Mouse (Mus musculus) megakaryocyte progenitor cell, adult 5-6 weeks (primary cell): Measurements from ENCODE around the gene Abr. TPM values are rescaled to one million over a fixed set of nuclear protein-coding genes. Genes with fewer than 3 reads are reported as not detected.

Source experiments
- ATAC-seq: replicated peaks from 2 replicates; pipeline ENCODE4 v1.8.0; 2016; ENCODE audit warnings: mild to moderate bottlenecking, moderate TSS enrichment, inconsistent platforms; ENCODE audit not compliant: poor library complexity
- total RNA-seq, 2 experiments: library from RNA; stranded (forward) in 1 of 2; stranded (reverse) in 1 of 2; fragments of 157-497, 149-512 nt in 1 of 2; fragments of 200-1000 nt in 1 of 2; gene quantifications; 2 replicates each; pipeline versions ENCODE4 v1.2.3 to v1.2.4; 2015 to 2017

Gene Abr
- total RNA-seq, 2 experiments from 2014 or later, result 32.5 to 45.9 TPM

GRCm38 (mm10) chr11:76388711-76389110, 233.4 kb downstream of the Abr start:
- ATAC-seq, result no peak

GRCm38 (mm10) chr11:76387097-76387496, 235.0 kb downstream of the Abr start:
- no peak for ATAC-seq

DNA sequence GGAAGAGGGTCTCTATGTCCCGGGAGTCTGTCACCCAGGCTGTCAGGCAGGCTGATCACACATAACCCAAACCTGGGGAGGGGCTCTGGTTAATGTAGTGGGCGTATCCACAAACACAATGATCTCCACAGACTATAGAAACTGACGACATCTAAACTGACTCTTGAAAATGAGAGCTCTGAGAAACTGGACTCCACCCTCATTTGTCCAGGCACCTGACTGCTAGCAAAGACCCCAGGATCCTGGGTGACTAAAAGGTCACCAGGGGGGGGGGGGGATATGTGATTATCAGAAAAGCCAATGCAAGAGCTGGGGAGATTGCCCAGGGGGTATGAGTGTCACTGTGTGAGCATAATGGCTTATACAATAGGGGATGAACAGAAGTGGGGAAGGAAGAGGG, 236.4 kb downstream of the Abr start:
- ATAC-seq, result no peak

- ATAC-seq, result no peak
These were observed 237.1 kb downstream of the Abr start for GRCm38 (mm10) chr11:76385017-76385416.

DNA sequence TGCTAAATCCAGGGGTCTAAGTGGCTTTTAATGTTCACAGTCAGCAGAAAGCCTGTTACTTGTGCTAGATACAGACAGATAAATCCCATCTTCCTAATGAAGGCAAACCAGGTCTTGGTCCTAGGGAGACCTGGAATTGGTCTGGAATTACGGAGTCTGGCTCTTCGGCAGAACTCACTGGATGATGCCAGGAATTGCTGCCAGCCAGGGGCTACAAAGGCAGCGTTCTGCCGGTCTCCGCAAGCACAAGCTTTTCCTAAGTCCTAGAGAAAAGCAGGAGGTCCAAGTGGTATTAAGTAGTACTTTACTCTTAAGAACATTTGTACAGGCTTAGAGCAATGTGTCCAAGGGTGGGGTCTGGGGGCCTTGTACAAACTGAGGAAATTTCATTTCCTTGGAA, 237.8 kb downstream of the Abr start:
- no peak for ATAC-seq

DNA sequence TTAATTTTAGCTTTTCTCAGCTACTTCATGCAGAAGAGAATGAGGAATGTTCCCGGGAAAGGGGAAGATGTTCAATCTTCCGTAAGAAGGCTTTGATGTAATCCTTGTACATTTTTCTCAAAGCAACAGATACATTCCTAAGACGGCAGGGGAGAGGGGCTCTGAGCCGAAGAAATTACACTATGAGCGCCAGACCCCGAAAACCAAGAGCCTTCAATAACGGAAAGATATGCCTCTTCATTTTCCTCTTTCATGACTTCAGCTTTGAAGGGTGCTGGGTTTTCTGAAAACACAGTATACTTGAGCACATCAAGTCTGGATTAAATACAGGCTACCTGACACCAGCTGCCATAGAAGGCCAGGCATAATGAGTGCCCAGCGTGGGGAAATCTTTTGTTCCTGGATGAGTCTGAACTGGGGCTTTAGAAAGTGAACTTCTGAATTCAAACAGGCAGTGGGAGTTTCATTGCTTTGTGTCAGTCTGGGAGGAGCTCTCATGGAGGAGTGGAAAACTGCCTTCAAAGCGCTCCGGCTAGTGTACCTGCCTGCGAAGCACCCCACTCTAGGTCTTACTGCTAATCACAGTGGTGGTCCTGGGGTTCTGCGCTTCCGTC, 239.3 kb downstream of the Abr start:
- ATAC-seq, result no peak

DNA sequence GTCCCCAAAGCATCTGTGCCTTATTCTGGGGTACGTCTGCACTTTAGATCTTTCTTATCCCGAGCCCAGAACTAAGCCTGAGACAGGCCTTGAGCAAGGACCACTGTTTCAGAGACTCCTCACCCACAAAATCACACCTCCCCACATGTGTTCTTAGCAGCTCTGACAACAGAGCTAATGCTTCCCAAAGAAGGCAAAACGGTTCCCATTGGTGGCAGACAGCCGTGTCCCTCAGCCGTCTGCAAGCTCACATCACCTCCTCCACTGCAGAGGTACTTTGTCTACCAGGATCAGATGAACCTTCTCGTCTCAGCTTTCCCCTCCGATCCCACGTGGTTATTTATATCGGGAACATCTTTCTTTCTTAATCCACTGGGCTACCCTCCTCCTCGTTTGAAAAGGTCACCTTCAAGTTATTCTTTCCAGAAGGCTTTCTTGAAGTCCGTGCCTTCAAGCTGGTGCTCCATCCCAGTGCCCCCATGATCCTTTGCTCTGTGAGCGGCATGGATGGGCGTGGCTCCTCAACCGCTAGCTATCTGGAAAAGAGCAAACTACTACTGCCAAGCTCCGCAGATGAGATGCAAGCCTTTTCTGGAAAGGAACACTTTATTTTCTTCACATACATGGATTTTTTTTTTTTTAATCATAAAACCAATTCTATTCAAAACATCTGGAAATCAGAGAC, 240.8 kb downstream of the Abr start:
- no peak for ATAC-seq

- no peak for ATAC-seq
These were observed 242.1 kb downstream of the Abr start for GRCm38 (mm10) chr11:76379921-76380544.

DNA sequence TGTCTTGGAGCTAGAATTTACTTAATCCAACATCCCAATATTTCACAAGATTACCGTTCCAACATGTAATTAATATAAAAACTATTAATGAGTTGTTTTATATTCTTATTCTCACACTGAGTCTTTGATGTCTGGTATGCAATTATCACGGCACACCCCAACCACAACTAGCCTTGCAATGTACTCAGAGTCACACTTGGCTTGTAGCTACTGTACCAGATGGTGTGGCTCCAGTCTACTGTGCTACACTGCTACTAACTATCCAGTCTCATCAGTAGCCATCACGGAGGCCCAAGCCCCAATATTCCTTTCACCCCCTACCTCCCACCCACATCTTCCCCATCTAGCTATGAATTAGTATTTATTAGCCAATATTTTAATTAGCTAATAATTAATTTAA, 245.7 kb downstream of the Abr start:
- no peak for ATAC-seq

DNA sequence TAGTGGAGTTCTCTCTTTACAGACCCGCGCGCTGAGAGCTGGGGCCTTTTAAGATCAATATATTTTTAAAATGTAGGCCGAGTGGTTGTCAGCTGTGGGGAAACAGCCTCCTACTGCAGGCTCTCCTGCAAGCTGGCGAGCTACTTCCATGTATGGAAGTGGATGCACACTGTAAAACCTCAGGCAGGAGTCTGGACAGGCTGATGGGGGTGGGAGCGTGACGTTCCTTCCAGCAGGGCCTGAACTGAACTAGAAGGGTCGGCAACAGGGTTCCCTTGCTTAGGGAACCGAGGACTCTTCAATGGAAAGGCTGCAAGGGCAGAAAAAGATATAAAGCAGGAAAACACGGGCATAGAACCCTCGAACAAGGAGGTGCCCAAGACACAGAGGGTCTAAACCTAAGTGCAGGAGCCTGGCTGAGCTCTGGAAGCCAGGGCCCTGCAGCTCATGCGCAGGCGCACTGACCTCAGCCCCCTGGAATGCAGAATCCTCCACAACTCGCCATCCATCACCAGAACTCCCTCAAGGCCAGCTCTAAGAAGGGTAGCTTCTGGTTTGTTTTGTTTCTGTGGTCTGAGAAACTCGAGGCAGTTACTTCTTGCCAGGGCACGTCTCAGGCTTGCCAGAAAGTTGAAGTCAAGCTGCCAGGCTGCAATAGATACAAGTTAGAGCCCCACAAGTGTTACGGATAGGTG, 247.5 kb downstream of the Abr start:
- no peak for ATAC-seq

DNA sequence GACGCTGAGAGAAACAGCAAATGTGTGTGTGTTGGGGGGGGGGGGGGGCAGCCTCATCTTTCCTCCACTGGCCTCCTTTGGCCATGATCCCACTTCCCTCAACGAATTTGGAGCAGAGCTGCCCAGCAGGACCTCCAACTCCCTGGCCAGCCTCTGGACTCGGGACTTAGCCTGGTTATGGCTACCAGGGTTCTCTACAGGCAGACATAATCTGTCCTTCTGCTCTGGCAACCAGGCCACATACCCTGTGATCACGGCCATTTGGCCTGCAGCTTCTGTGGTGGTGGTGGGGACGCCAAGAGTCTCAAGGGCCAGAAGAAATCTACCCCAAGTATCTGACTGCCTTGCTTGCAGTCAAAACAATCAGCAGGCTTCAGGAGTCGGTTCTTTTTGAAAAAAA, 249.6 kb downstream of the Abr start:
- no peak for ATAC-seq

DNA sequence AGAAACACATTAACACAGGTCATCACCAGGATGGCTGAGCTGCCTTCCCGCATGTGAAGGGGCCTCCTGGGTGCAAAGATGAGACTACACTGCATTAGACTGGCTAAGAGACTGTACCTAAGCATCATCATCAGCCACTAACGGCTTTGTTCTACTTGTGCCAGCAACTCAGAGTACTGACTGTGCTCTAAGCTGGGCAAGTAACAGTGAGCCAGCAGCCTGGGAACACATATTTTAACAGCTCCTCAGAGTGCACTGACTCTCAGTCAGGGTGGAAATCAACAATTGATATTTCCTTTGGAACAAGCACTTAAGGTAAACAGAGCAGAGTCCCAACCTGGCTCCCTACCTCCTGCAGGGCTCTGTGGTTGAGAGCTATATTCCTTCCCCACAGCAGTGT, 250.0 kb downstream of the Abr start:
- ATAC-seq, result no peak

- no peak for ATAC-seq
These were observed 251.6 kb downstream of the Abr start for GRCm38 (mm10) chr11:76370491-76370890.

Other genes with a start within 250 kb of the Abr start
- gene Nxn, start 223.2 kb downstream of the Abr start, total RNA-seq (2015), result 20.7 and 23.9 TPM in 2 replicates
- gene Nxn, start 223.2 kb downstream of the Abr start, total RNA-seq (2017), result 20.0 and 26.5 TPM in 2 replicates
- 20.4 and 25.9 TPM in 2 replicates for gene Timm22, start 215.4 kb downstream of the Abr start, total RNA-seq (2015)
- 11.0 and 14.2 TPM in 2 replicates for gene Timm22, start 215.4 kb downstream of the Abr start, total RNA-seq (2017)
- not detected in 2 replicates for gene Bhlha9, start 50.2 kb upstream of the Abr start, total RNA-seq (2015)
- not detected in 2 replicates for gene Bhlha9, start 50.2 kb upstream of the Abr start, total RNA-seq (2017)
- not detected in 2 replicates for gene Trarg1, start 57.5 kb upstream of the Abr start, total RNA-seq (2015)
- gene Trarg1, start 57.5 kb upstream of the Abr start, total RNA-seq (2017), result not detected in 2 replicates
- 19.4 and 27.4 TPM in 2 replicates for gene Gosr1, start 141.3 kb upstream of the Abr start, total RNA-seq (2015)
- 65.4 and 71.6 TPM in 2 replicates for gene Gosr1, start 141.3 kb upstream of the Abr start, total RNA-seq (2017)
- 28.3 and 29.5 TPM in 2 replicates for gene Cpd, start 224.7 kb upstream of the Abr start, total RNA-seq (2015)
- 18.8 and 18.9 TPM in 2 replicates for gene Cpd, start 224.7 kb upstream of the Abr start, total RNA-seq (2017)